Mouse (Mus musculus) midbrain, embryonic 10.5 days (tissue): ENCODE data around the gene Ascc1. TPM values are rescaled to one million over a fixed set of nuclear protein-coding genes. Genes with fewer than 3 reads are reported as not detected.
A peak's percentile ranks its signal among the peaks of the same experiment; 100 is the strongest.

ENCODE experiments used
- DNase-seq: peaks from one replicate; pipeline ENCODE4 v3.0.0-alpha.2; 2017; ENCODE audit warnings: low spot score
- H3K27ac ChIP-seq: fragments of 300-500 bp; sonication (generic); replicated peaks from 2 replicates; pipeline ENCODE4 v1.5.1; 2016; ENCODE audit warnings: mild to moderate bottlenecking
- H3K27me3 ChIP-seq: fragments of 300-500 bp; sonication (generic); 2 replicates; pipeline ENCODE4 v1.6.1; 2016; ENCODE audit warnings: low read depth, mild to moderate bottlenecking; ENCODE audit not compliant: poor library complexity, severe bottlenecking
- H3K36me3 ChIP-seq: fragments of 300-500 bp; sonication (generic); 2 replicates; pipeline ENCODE4 v1.6.1; 2016; ENCODE audit warnings: mild to moderate bottlenecking, moderate library complexity
- H3K4me1 ChIP-seq: fragments of 300-500 bp; sonication (generic); 2 replicates; pipeline ENCODE4 v1.6.1; 2016
- H3K4me3 ChIP-seq: fragments of 300-500 bp; sonication (generic); 2 replicates; pipeline ENCODE4 v1.5.1; 2016; ENCODE audit warnings: mild to moderate bottlenecking, moderate library complexity
- H3K9me3 ChIP-seq: fragments of 300-500 bp; sonication (generic); replicated peaks from 2 replicates; pipeline ENCODE4 v1.6.1; 2016; ENCODE audit warnings: mild to moderate bottlenecking
- WGBS: fragments of 180-500 bp; shearing (Covaris S2); methylation state at CpG from one replicate; pipeline ENCODE4 v1.1.7; 2016; 5-methylcytosine and 5-hydroxymethylcytosine counted together
- polyA plus RNA-seq: library from polyadenylated mRNA; unstranded; fragments of >200 nt; fragmentation: Nextera tagmentation; extraction: Ambion mirVana; gene quantifications from 2 replicates; pipeline ENCODE4 v1.2.1, GENCODE M21; 2016

Ascc1 gene
- polyA plus RNA-seq, 1 experiment from 2014 or later, result 34.4 TPM

- no peak overlapping the region for H3K4me3 ChIP-seq
- H3K27ac ChIP-seq, result no peak overlapping the region
- H3K27me3 ChIP-seq, result 0 out of 2 replicates have a peak, but pooled peaks cover 3% of the 10 kb centered on the region
- H3K4me1 ChIP-seq, result peaks cover 8% of the 10 kb centered on the region
- H3K9me3 ChIP-seq, result no peaks in the 10 kb centered on the region
- no peak for DNase-seq
- 59% methylated on average over 1 of the region's 1 CpGs for WGBS
- 0 out of 2 replicates have a peak, but pooled peaks cover 5% of the 10 kb centered on the region for H3K36me3 ChIP-seq
Observed at GRCm38 (mm10) chr10:60096302-60096701, 93.7 kb downstream of the Ascc1 start.

GRCm38 (mm10) chr10:60097146-60097545 lies 94.5 kb downstream of the Ascc1 start:
- Histone ChIP-seq H3K4me1 (peaks cover 8% of the 10 kb centered on the region), H3K27me3 (0 out of 2 replicates have a peak, but pooled peaks cover 3% of the 10 kb centered on the region), H3K9me3 (no peaks in the 10 kb centered on the region), H3K36me3 (0 out of 2 replicates have a peak, but pooled peaks cover 5% of the 10 kb centered on the region), H3K4me3 (no peak overlapping the region), H3K27ac (no peak overlapping the region)
- no peak for DNase-seq
- 90% methylated on average over 9 of the region's 9 CpGs for WGBS

- H3K27ac ChIP-seq, result no peak overlapping the region
- 88% methylated on average over 5 of the region's 5 CpGs for WGBS
- H3K27me3 ChIP-seq, result 0 out of 2 replicates have a peak, but pooled peaks cover 3% of the 10 kb centered on the region
- H3K4me3 ChIP-seq, result no peak overlapping the region
- peaks cover 8% of the 10 kb centered on the region for H3K4me1 ChIP-seq
- no peaks in the 10 kb centered on the region for H3K9me3 ChIP-seq
- H3K36me3 ChIP-seq, result 0 out of 2 replicates have a peak, but pooled peaks cover 5% of the 10 kb centered on the region
- no peak for DNase-seq
Observed at GRCm38 (mm10) chr10:60097774-60098173, 95.2 kb downstream of the Ascc1 start.

- Histone ChIP-seq H3K27ac (peak overlapping the region; percentile 86), H3K4me3 (peak overlapping the region; percentile 75), H3K4me1 (peaks cover 46% of the 10 kb centered on the region), H3K36me3 (no peaks in the 10 kb centered on the region), H3K27me3 (peaks cover 71% of the 10 kb centered on the region), H3K9me3 (no peaks in the 10 kb centered on the region)
- DNase-seq, result peak; percentile 32
- 12% methylated on average over 20 of the region's 20 CpGs for WGBS
Observed at GRCm38 (mm10) chr10:60105391-60106145, 103.0 kb downstream of the Ascc1 start.

- Histone ChIP-seq H3K36me3 (no peaks in the 10 kb centered on the region), H3K27me3 (peaks cover 77% of the 10 kb centered on the region), H3K4me1 (peaks cover 46% of the 10 kb centered on the region), H3K9me3 (no peaks in the 10 kb centered on the region), H3K27ac (peak within 1 kb of the TSS; percentile 86), H3K4me3 (peak within 1 kb of the TSS; percentile 75)
- no peak for DNase-seq
- under 1% methylated on average over 22 of the region's 22 CpGs for WGBS
Observed at GRCm38 (mm10) chr10:60106146-60106530, 103.5 kb downstream of the Ascc1 start, which contains the start of gene Spock2. TSS of gene Spock2 (plus strand) at chr10:60106219.

- WGBS, result under 1% methylated on average over 57 of the region's 57 CpGs
- H3K36me3 ChIP-seq, result no peaks in the 10 kb centered on the region
- H3K9me3 ChIP-seq, result no peaks in the 10 kb centered on the region
- peaks cover 82% of the 10 kb centered on the region for H3K27me3 ChIP-seq
- peak overlapping the region; percentile 86 for H3K27ac ChIP-seq
- DNase-seq, result peak; percentile 76
- H3K4me3 ChIP-seq, result peak overlapping the region; percentile 75
- H3K4me1 ChIP-seq, result peaks cover 46% of the 10 kb centered on the region
Observed at GRCm38 (mm10) chr10:60106531-60107186, 104.1 kb downstream of the Ascc1 start.

GRCm38 (mm10) chr10:60107448-60107847 lies 104.8 kb downstream of the Ascc1 start:
- no peaks in the 10 kb centered on the region for H3K36me3 ChIP-seq
- peaks cover 46% of the 10 kb centered on the region for H3K4me1 ChIP-seq
- H3K9me3 ChIP-seq, result no peaks in the 10 kb centered on the region
- WGBS, result 1% methylated on average over 28 of the region's 28 CpGs
- H3K4me3 ChIP-seq, result peak overlapping the region; percentile 75
- DNase-seq, result no peak
- peaks cover 84% of the 10 kb centered on the region for H3K27me3 ChIP-seq
- peak overlapping the region; percentile 86 for H3K27ac ChIP-seq

GRCm38 (mm10) chr10:60108321-60109111 lies 105.9 kb downstream of the Ascc1 start:
- Histone ChIP-seq H3K4me3 (peak overlapping the region; percentile 75; the same call in 1 of the 2 replicates), H3K9me3 (no peaks in the 10 kb centered on the region), H3K36me3 (no peaks in the 10 kb centered on the region), H3K27ac (no peak overlapping the region; the same call in 1 of the 2 replicates), H3K27me3 (peaks cover 83% of the 10 kb centered on the region), H3K4me1 (peaks cover 46% of the 10 kb centered on the region)
- WGBS, result 36% methylated on average over 17 of the region's 17 CpGs
- DNase-seq, result no peak

- H3K27ac ChIP-seq, result no peak overlapping the region
- H3K4me3 ChIP-seq, result no peak overlapping the region
- H3K27me3 ChIP-seq, result peaks cover 82% of the 10 kb centered on the region
- no peak for DNase-seq
- no peaks in the 10 kb centered on the region for H3K36me3 ChIP-seq
- no peaks in the 10 kb centered on the region for H3K9me3 ChIP-seq
- H3K4me1 ChIP-seq, result peaks cover 46% of the 10 kb centered on the region
- 79% methylated on average over 8 of the region's 8 CpGs for WGBS
Observed at GRCm38 (mm10) chr10:60109336-60109735, 106.7 kb downstream of the Ascc1 start.

GRCm38 (mm10) chr10:60109989-60110388 lies 107.4 kb downstream of the Ascc1 start:
- H3K9me3 ChIP-seq, result no peaks in the 10 kb centered on the region
- DNase-seq, result no peak
- H3K36me3 ChIP-seq, result no peaks in the 10 kb centered on the region
- H3K4me1 ChIP-seq, result peaks cover 43% of the 10 kb centered on the region
- WGBS, result 79% methylated on average over 8 of the region's 8 CpGs
- H3K27ac ChIP-seq, result no peak overlapping the region
- H3K4me3 ChIP-seq, result no peak overlapping the region
- H3K27me3 ChIP-seq, result peaks cover 76% of the 10 kb centered on the region

- Histone ChIP-seq H3K36me3 (no peaks in the 10 kb centered on the region), H3K4me1 (peaks cover 44% of the 10 kb centered on the region), H3K27me3 (peaks cover 66% of the 10 kb centered on the region), H3K4me3 (no peak overlapping the region), H3K27ac (no peak overlapping the region), H3K9me3 (no peaks in the 10 kb centered on the region)
- DNase-seq, result no peak
- 91% methylated on average over 10 of the region's 10 CpGs for WGBS
Observed at GRCm38 (mm10) chr10:60110908-60111475, 108.4 kb downstream of the Ascc1 start.
